Mouse (Mus musculus) T-helper 2 cell (primary cell): ENCODE measurements at regions not wholly inside any gene's neighbourhood (a gene's known extent, or its start where the extent isn't known, plus 50 kb on each side); places are given as distances from the start of the nearest gene placed in this dataset.
"Not testable (repeated sequence)": the region's sequence is repeated elsewhere in the genome, so short reads cannot be mapped to it uniquely, and the experiment has no call there.

ENCODE experiments used
- in situ Hi-C: fragments of 300-600 bp; cut with MboI, MseI; formaldehyde crosslinking; loops from one replicate; pipeline ENCODE4 v1.15.1; 2025; ENCODE audit warnings: high pct_unique_total_duplicates

DNA sequence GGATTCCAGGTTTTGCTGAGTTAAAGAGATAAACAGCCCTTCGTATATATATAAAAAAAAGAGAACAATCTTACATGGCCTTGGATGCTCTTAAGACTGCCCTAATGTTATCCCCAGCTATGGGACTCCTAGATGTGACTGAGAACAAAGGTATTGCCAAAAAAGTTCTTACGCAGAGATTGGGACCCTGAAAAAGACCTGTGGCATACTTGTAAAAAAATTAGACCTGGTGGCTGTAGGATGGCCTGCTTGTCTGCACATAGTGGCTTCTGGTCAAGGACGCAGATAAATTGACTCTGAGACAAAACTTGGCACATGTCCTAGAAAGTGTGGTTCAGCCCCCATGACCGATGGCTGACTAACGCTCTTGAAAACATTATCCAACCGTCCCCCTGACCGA lies 283.1 kb downstream of the Mtrr start:
- in situ Hi-C loops: not testable (repeated sequence)

DNA sequence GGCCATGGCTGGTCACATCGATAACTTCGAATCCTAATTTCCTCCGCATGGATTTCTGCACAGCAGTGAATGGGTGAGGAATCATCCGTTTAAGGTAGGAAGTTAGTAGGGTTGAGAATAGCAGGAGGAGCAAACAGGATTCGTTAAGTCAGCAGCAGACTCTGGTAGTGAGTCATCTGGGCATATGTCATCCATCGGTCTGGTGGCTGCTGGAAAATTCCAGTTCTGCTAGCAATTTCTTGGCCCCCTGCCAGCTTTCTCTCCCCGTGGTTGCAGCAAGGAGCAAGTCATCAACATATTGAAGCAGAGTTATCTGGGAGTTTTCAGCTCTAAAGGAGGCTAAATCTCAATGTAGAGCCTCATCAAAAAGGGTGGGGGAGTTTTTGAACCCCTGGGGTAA lies 323.7 kb downstream of the Mtrr start:
- in situ Hi-C loops: loop anchor here (5.0 kb wide), 1 partner anchor 141 kb away; no protein-coding TSS in a partner anchor
